17 mouse cellular contexts compared by ENCODE assay signal in the genomic region with DNA sequence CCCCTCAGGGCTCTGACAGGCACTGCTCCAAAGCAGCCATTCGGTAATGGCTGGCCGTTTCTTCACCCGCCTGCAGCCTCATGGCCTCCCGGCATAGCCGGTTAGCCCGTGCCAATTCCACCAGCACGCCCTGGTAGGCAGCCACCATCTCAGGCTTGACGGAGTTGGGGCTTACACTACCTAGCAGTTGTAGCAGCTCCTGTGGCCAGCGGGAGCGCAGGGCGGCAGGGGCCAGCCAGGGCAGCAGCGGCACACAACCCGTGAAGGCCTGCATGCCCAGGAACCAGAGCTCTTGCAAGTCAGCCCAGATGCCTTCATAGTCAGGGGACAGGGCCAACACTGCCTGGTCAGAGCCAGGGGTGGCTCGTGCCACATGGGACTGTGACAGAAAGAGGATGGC. TPM values are rescaled to one million over a fixed set of nuclear protein-coding genes. Genes with fewer than 3 reads are reported as not detected.
DNase-seq lines count a peak whose midpoint lies in the region; ATAC-seq and TF ChIP-seq lines count a peak whose summit lies in the region.
"Had no signal": no experiment of that assay in that cellular context is flagged by ENCODE, and none has a peak within 500 bp of the region (broad histone marks: within the 10 kb centered on the region; RNA-seq: fewer than 3 reads in every experiment).

No protein-coding gene starts in this region.

- H3K4me3 ChIP-seq in gastrocnemius, adult 2 months: no peak overlapping the region
- no peak overlapping the region for H3K4me3 ChIP-seq in midbrain, embryonic 13.5 days (replicated peaks)
- H3K4me3 ChIP-seq in midbrain, embryonic 14.5 days (replicated peaks; ENCODE audit: low read depth, low read length): no peak overlapping the region
- H3K4me3 ChIP-seq in cerebellum, adult 2 months (replicated peaks; ENCODE audit: insufficient read depth, low read depth, low read length): no peak overlapping the region
- H3K4me3 ChIP-seq: forebrain, embryonic 13.5 days; heart, embryonic 15.5 days; hindbrain, embryonic 10.5 days; midbrain, embryonic 10.5 days; neural tube, embryonic 12.5 days had no signal

- 90% methylated on average over 14 of the region's 14 CpGs for WGBS in midbrain, embryonic 13.5 days
- WGBS in midbrain, embryonic 14.5 days: 87% methylated on average over 14 of the region's 14 CpGs
- 14% methylated on average over 14 of the region's 14 CpGs for WGBS in cerebellum, adult 2 months

- intact Hi-C loops in gastrocnemius, adult 2 months (cut with DNase I): loop anchor here (5.0 kb wide), 1 partner anchor 193 kb away; no protein-coding TSS in a partner anchor

- no peak overlapping the region for H3K4me2 ChIP-seq in midbrain, embryonic 13.5 days (replicated peaks)
- H3K4me2 ChIP-seq in midbrain, embryonic 14.5 days (ENCODE audit: low read length): no peak overlapping the region
- H3K4me2 ChIP-seq: forebrain, embryonic 13.5 days; heart, embryonic 15.5 days; neural tube, embryonic 12.5 days had no signal

- peaks cover 51% of the 10 kb centered on the region for H3K27me3 ChIP-seq in midbrain, embryonic 13.5 days
- peaks cover 39% of the 10 kb centered on the region; the same call in 1 of the 2 replicates for H3K27me3 ChIP-seq in midbrain, embryonic 14.5 days (ENCODE audit: control insufficient read depth, insufficient read depth, low read length)
- H3K27me3 ChIP-seq in cerebellum, adult 2 months (ENCODE audit: control insufficient read depth, insufficient read depth, low read length): no peaks in the 10 kb centered on the region
- H3K27me3 ChIP-seq: heart, embryonic 15.5 days had no signal

- H3K9me3 ChIP-seq in midbrain, embryonic 13.5 days: no peaks in the 10 kb centered on the region
- H3K9me3 ChIP-seq in midbrain, embryonic 14.5 days (ENCODE audit: control insufficient read depth, low read length): no peaks in the 10 kb centered on the region
- H3K9me3 ChIP-seq: forebrain, embryonic 13.5 days; heart, embryonic 15.5 days; hindbrain, embryonic 10.5 days; midbrain, embryonic 10.5 days; neural tube, embryonic 12.5 days had no signal

- TF ChIP-seq CTCF in gastrocnemius, adult 2 months (IDR thresholded peaks at IDR 0.05): no peak
- no peak for TF ChIP-seq CTCF in cerebellum, adult 2 months (IDR thresholded peaks at IDR 0.05; ENCODE audit: borderline replicate concordance, insufficient read depth, low read depth, low read length)

- no peak for TF ChIP-seq POLR2A in cerebellum, adult 2 months (IDR thresholded peaks at IDR 0.05; ENCODE audit: borderline replicate concordance, insufficient read depth, low read length)

- DNase-seq in gastrocnemius, adult 2 months: peak; percentile 63
- DNase-seq in gastrocnemius, postnatal 4 days (ENCODE audit: low spot score in 2 of 2): no peak
- DNase-seq in midbrain, embryonic 14.5 days: no peak
- DNase-seq in cerebellum, adult 2 months: peak; percentile 64 to 69
- peak; percentile 39 to 57 for DNase-seq in cerebellum, postnatal 36 days
- DNase-seq in lung, adult 18-20 months: no peak
- DNase-seq: thymus, adult 18-20 months had no signal

- peaks cover 64% of the 10 kb centered on the region for H3K36me3 ChIP-seq in midbrain, embryonic 13.5 days
- peaks cover 62% of the 10 kb centered on the region for H3K36me3 ChIP-seq in midbrain, embryonic 14.5 days (ENCODE audit: control insufficient read depth, insufficient read depth, low read length)

- 0 out of 2 replicates have a peak overlapping the region, but pooled peaks have one; percentile 20 for H3K27ac ChIP-seq in gastrocnemius, adult 2 months
- H3K27ac ChIP-seq in midbrain, embryonic 13.5 days: no peak overlapping the region
- no peak overlapping the region for H3K27ac ChIP-seq in midbrain, embryonic 14.5 days (replicated peaks; ENCODE audit: low read depth, low read length)
- no peak overlapping the region for H3K27ac ChIP-seq in cerebellum, adult 2 months (ENCODE audit: insufficient read depth, low read length)
- H3K27ac ChIP-seq: heart, embryonic 15.5 days; hindbrain, embryonic 10.5 days; midbrain, embryonic 10.5 days; neural tube, embryonic 12.5 days had no signal

- H3K4me1 ChIP-seq in midbrain, embryonic 13.5 days (replicated peaks): peaks cover 34% of the 10 kb centered on the region
- H3K4me1 ChIP-seq in midbrain, embryonic 14.5 days (ENCODE audit: control insufficient read depth, insufficient read depth, low read length): peaks cover 14% of the 10 kb centered on the region; the same call in 1 of the 2 replicates
- peaks cover 34% of the 10 kb centered on the region for H3K4me1 ChIP-seq in cerebellum, adult 2 months (ENCODE audit: control insufficient read depth, insufficient read depth, low read length)

- H3K9ac ChIP-seq in midbrain, embryonic 13.5 days (replicated peaks): no peak overlapping the region
- H3K9ac ChIP-seq in midbrain, embryonic 14.5 days (replicated peaks; ENCODE audit: low read length): no peak overlapping the region
- H3K9ac ChIP-seq: forebrain, embryonic 13.5 days; heart, embryonic 15.5 days; neural tube, embryonic 12.5 days had no signal

- ATAC-seq in midbrain, embryonic 13.5 days: 0 out of 2 replicates have a peak, but pooled peaks have one; percentile 32
- no peak for ATAC-seq in midbrain, embryonic 14.5 days (ENCODE audit: low FRiP score, low TSS enrichment)

RNA-seq across cellular contexts. Expression of a gene that starts 8.4 kb away (rescaled TPM):
- 10 to 100 TPM; 11.0 to 11.7 TPM for total RNA-seq in gastrocnemius, adult 2 months (2021)
- 10 to 100 TPM; 18.8 to 19.4 TPM for total RNA-seq in gastrocnemius, postnatal 4 days (2021)
- polyA plus RNA-seq in midbrain, embryonic 13.5 days (2015; fragmentation: Nextera tagmentation; extraction: Ambion mirVana): 67.8 and 71.3 TPM in 2 replicates
- 88.9 and 91.8 TPM in 2 replicates for polyA plus RNA-seq in midbrain, embryonic 14.5 days (2014; fragmentation: Nextera tagmentation; extraction: Ambion mirVana)
- polyA plus RNA-seq in cerebellum, adult 2 months (2012; rRNA removed): 546 and 554 TPM in 2 replicates

RNA-seq across cellular contexts. Expression of a gene that starts 8.5 kb away (rescaled TPM):
- 10 to 100 TPM; 27.8 to 29.3 TPM for total RNA-seq in gastrocnemius, adult 2 months (2021)
- 10 to 100 TPM; 28.6 to 30.6 TPM for total RNA-seq in gastrocnemius, postnatal 4 days (2021)
- 37.0 and 38.7 TPM in 2 replicates for polyA plus RNA-seq in midbrain, embryonic 13.5 days (2015; fragmentation: Nextera tagmentation; extraction: Ambion mirVana)
- 35.8 and 38.9 TPM in 2 replicates for polyA plus RNA-seq in midbrain, embryonic 14.5 days (2014; fragmentation: Nextera tagmentation; extraction: Ambion mirVana)
- polyA plus RNA-seq in cerebellum, adult 2 months (2012; rRNA removed): 51.0 and 51.2 TPM in 2 replicates

RNA-seq across cellular contexts. Expression of a gene that starts 8.8 kb away (rescaled TPM):
- total RNA-seq in gastrocnemius, adult 2 months (2021): not detected
- not detected for total RNA-seq in gastrocnemius, postnatal 4 days (2021)
- polyA plus RNA-seq in midbrain, embryonic 13.5 days (2015; fragmentation: Nextera tagmentation; extraction: Ambion mirVana): 0.82 and 1.7 TPM in 2 replicates
- 0.97 and 2.0 TPM in 2 replicates for polyA plus RNA-seq in midbrain, embryonic 14.5 days (2014; fragmentation: Nextera tagmentation; extraction: Ambion mirVana)
- polyA plus RNA-seq in cerebellum, adult 2 months (2012; rRNA removed): not detected in 2 replicates
- total RNA-seq: layer of hippocampus, adult 8-10 months had no signal
- polyA plus RNA-seq: cortical plate, adult 2 months; heart, embryonic 15.5 days; kidney, embryonic 16.5 days; liver, embryonic 16.5 days had no signal

Comparison
In these comparisons a context has a peak if more than half of its experiments do, and no peak if none do; other contexts are left out.
1. DNase-seq: peak in gastrocnemius, adult 2 months (single experiment), cerebellum, adult 2 months (2 of 2) and cerebellum, postnatal 36 days (2 of 2); none in gastrocnemius, postnatal 4 days (0 of 2), midbrain, embryonic 14.5 days (single experiment) and lung, adult 18-20 months (0 of 2).